Mouse (Mus musculus) olfactory bulb, adult 2 months (tissue): ENCODE results near the gene Zfr.

ENCODE experiments used
- CTCF ChIP-seq: fragments of 200-500 bp; IDR thresholded peaks from 2 replicates; pipeline ENCODE4 v1.5.1; 2012; ENCODE audit warnings: low read depth, mild to moderate bottlenecking, low read length, moderate library complexity; ENCODE audit not compliant: insufficient read depth
- POLR2A ChIP-seq: fragments of 200-500 bp; IDR thresholded peaks from 2 replicates; pipeline ENCODE4 v1.6.1; 2012; ENCODE audit warnings: mild to moderate bottlenecking, low read depth, low read length, moderate library complexity; ENCODE audit not compliant: insufficient read depth

DNA sequence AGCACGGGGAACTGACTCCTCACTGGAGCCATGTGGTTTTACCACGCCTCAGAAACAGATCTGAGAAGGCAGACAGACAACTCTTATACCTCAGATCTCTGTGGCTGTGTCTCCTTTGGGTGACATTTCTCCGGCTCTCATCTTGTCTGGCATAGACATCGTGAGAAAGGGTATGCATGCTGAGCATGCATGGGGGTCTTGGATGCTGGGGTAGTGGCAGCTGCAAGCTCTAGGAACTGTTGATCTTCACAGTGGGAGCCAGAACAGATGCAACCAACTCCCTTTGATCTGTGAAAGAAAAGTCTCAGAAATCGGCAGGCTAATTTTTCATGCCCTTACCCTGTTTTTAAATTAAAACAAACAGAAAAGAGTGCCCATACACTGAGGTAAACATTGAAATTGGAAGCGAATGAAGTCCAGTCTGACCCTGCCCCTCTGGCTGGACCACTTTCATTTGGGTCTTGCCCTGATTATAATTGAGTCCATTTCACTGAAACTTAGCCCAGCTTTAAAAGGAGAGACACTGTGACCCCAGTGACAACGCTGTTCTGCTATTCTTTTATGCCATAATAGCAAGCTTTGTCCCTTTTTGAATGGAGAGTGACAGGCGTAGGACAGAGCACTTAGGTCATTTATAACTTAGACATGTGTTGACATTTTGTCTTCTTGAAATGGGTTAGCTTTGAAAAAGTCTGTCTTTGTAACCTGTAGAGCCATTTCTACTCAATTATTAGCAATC, 105.1 kb downstream of the Zfr start:
- TF ChIP-seq POLR2A = no peak
- no peak for TF ChIP-seq CTCF
